ENCODE assay signal across 9 mouse cellular contexts in genomic region chr1:106395476-106395875, GRCm38 (mm10).
DNase-seq lines count a peak whose midpoint lies in the region; ATAC-seq lines count a peak whose summit lies in the region.
"Had no signal": no experiment of that assay in that cellular context is flagged by ENCODE, and none has a peak within 500 bp of the region (broad histone marks: within the 10 kb centered on the region; RNA-seq: fewer than 3 reads in every experiment).

No protein-coding gene starts in this region.

- H3K36me3 ChIP-seq in heart, embryonic 15.5 days, result peaks cover 17% of the 10 kb centered on the region
- H3K36me3 ChIP-seq in kidney, embryonic 16.5 days (ENCODE audit: insufficient read depth, low read length), result peaks cover 16% of the 10 kb centered on the region
- H3K36me3 ChIP-seq in liver, embryonic 13.5 days, result peaks cover 8% of the 10 kb centered on the region; the same call in 1 of the 2 replicates
- H3K36me3 ChIP-seq in stomach, embryonic 16.5 days (ENCODE audit: control insufficient read depth, insufficient read depth, low read length), result no peaks in the 10 kb centered on the region; the same call in 1 of the 2 replicates

- no peak overlapping the region for H3K27ac ChIP-seq in heart, embryonic 15.5 days
- H3K27ac ChIP-seq in kidney, embryonic 16.5 days (ENCODE audit: low read length), result no peak overlapping the region
- H3K27ac ChIP-seq in liver, embryonic 13.5 days, result no peak overlapping the region
- H3K27ac ChIP-seq in stomach, embryonic 16.5 days (ENCODE audit: low read length), result no peak overlapping the region
- H3K27ac ChIP-seq: embryonic facial prominence, embryonic 12.5 days had no signal

- 14% methylated on average over 2 of the region's 2 CpGs for WGBS in heart, embryonic 15.5 days
- 9% methylated on average over 2 of the region's 2 CpGs for WGBS in kidney, embryonic 16.5 days
- WGBS in liver, embryonic 13.5 days (ENCODE audit: insufficient replicate concordance), result 8% methylated on average over 2 of the region's 2 CpGs
- WGBS in stomach, embryonic 16.5 days, result 4% methylated on average over 2 of the region's 2 CpGs

- peaks cover 4% of the 10 kb centered on the region for H3K4me1 ChIP-seq in heart, embryonic 15.5 days (replicated peaks)
- no peaks in the 10 kb centered on the region for H3K4me1 ChIP-seq in kidney, embryonic 16.5 days (ENCODE audit: insufficient read depth, low read length)
- no peaks in the 10 kb centered on the region for H3K4me1 ChIP-seq in liver, embryonic 13.5 days (replicated peaks)
- no peaks in the 10 kb centered on the region for H3K4me1 ChIP-seq in stomach, embryonic 16.5 days (ENCODE audit: control insufficient read depth, insufficient read depth, low read length)
- H3K4me1 ChIP-seq: embryonic facial prominence, embryonic 12.5 days had no signal

- ATAC-seq in heart, embryonic 15.5 days (replicated peaks; ENCODE audit: insufficient number of reproducible peaks, insufficient read depth, low FRiP score, low read depth), result peak; percentile 42; the same call in 1 of the 2 replicates
- ATAC-seq in kidney, embryonic 16.5 days (ENCODE audit: low FRiP score, low TSS enrichment), result peak; percentile 87
- peak; percentile 45; the same call in 1 of the 2 replicates for ATAC-seq in liver, embryonic 13.5 days (ENCODE audit: low read depth)
- ATAC-seq in stomach, embryonic 16.5 days (ENCODE audit: insufficient read depth, low FRiP score), result peak; percentile 71; the same call in 1 of the 2 replicates

- no peak overlapping the region for H3K9ac ChIP-seq in heart, embryonic 15.5 days
- no peak overlapping the region for H3K9ac ChIP-seq in kidney, embryonic 16.5 days (replicated peaks; ENCODE audit: low read length)
- no peak overlapping the region for H3K9ac ChIP-seq in liver, embryonic 13.5 days
- no peak overlapping the region for H3K9ac ChIP-seq in stomach, embryonic 16.5 days (ENCODE audit: low read length)
- H3K9ac ChIP-seq: embryonic facial prominence, embryonic 12.5 days had no signal

- H3K4me3 ChIP-seq in heart, embryonic 15.5 days, result no peak overlapping the region
- H3K4me3 ChIP-seq in kidney, embryonic 16.5 days (ENCODE audit: low read length), result no peak overlapping the region
- no peak overlapping the region for H3K4me3 ChIP-seq in liver, embryonic 13.5 days (replicated peaks)
- H3K4me3 ChIP-seq in stomach, embryonic 16.5 days (replicated peaks; ENCODE audit: low read length), result no peak overlapping the region
- H3K4me3 ChIP-seq: embryonic facial prominence, embryonic 12.5 days had no signal

- H3K27me3 ChIP-seq in heart, embryonic 15.5 days, result no peaks in the 10 kb centered on the region
- no peaks in the 10 kb centered on the region for H3K27me3 ChIP-seq in kidney, embryonic 16.5 days (ENCODE audit: insufficient read depth, low read length)
- no peaks in the 10 kb centered on the region for H3K27me3 ChIP-seq in liver, embryonic 13.5 days
- H3K27me3 ChIP-seq in stomach, embryonic 16.5 days (ENCODE audit: control insufficient read depth, insufficient read depth, low read length), result no peaks in the 10 kb centered on the region
- H3K27me3 ChIP-seq: embryonic facial prominence, embryonic 12.5 days had no signal

- DNase-seq in B cell, adult 2 months, result peak; percentile 73 to 74
- peak; percentile 72 for DNase-seq in adrenal gland, adult 2 months
- peak; percentile 51 for DNase-seq in embryo, embryonic 11.5 days (ENCODE audit: low read depth, low spot score)
- DNase-seq in liver, embryonic 13.5 days, result peak; percentile 11
- DNase-seq in neural tube, embryonic 10.5 days (ENCODE audit: extremely low spot score, low spot score), result peak; percentile 57

- H3K4me2 ChIP-seq in heart, embryonic 15.5 days, result no peak overlapping the region
- H3K4me2 ChIP-seq in kidney, embryonic 16.5 days (replicated peaks; ENCODE audit: low read depth, low read length), result no peak overlapping the region
- H3K4me2 ChIP-seq in liver, embryonic 13.5 days, result no peak overlapping the region
- H3K4me2 ChIP-seq in stomach, embryonic 16.5 days (ENCODE audit: low read depth, low read length), result no peak overlapping the region
- H3K4me2 ChIP-seq: embryonic facial prominence, embryonic 12.5 days had no signal

- no peaks in the 10 kb centered on the region for H3K9me3 ChIP-seq in heart, embryonic 15.5 days (replicated peaks)
- no peaks in the 10 kb centered on the region for H3K9me3 ChIP-seq in kidney, embryonic 16.5 days (ENCODE audit: low read length)
- no peaks in the 10 kb centered on the region for H3K9me3 ChIP-seq in liver, embryonic 13.5 days (replicated peaks)
- no peaks in the 10 kb centered on the region for H3K9me3 ChIP-seq in stomach, embryonic 16.5 days (replicated peaks; ENCODE audit: control insufficient read depth, low read length)
- H3K9me3 ChIP-seq: embryonic facial prominence, embryonic 12.5 days had no signal

Comparison
In these comparisons a context has a peak if more than half of its experiments do, and no peak if none do; other contexts are left out.
1. DNase-seq: peak in every context shown above with its lines; median percentile 74 in B cell, adult 2 months; 72 in adrenal gland, adult 2 months; 57 in neural tube, embryonic 10.5 days; 51 in embryo, embryonic 11.5 days; 11 in liver, embryonic 13.5 days.